Mouse (Mus musculus): Measurements from ENCODE around the gene Aaas.
A peak's percentile ranks its signal among the peaks of the same experiment; 100 is the strongest.

Aaas gene

DNA sequence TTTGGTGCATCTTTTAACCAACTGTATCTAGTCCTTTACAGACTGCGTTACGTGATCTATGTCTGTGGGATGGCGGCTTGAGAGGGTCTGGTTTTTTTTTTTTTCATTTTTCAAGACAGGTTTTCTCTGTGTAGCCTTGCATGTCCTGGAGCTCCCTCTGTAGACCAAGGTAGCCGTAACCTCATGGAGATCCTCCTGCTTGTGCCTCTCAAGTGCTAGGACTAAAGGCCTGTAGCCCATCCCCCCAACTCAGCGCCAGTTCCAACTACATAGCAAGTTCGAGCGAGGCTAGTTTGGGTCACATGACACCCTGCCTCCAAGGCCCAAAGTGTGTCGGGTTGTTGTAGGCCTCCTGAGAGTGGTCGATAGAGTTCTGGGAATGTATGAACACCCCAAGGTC, 41.9 kb downstream of the Aaas start:
- DNase-seq (ENCODE audit: low read depth, low spot score), result no peak

DNA sequence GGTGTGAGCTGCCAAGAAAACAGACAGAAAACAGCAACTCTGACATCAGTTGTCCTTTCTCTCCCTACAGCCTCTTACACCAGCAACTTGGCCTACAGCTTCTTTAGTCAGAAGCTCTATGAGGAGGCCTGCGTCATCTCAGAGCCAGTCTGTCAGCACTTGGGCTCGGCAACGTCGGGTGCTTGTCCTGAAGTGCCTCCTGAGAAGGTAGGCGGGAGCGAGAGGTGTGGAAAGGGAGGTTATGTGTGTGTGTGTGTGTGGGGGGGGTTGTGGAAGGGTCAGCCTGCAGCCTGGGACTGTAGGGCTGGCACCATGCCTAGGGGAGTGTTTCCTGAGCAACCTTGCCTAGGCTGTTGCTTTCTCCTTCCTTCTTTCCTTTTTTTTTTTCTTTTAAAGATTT, 48.0 kb downstream of the Aaas start:
- DNase-seq (ENCODE audit: low read depth, low spot score), result no peak

- DNase-seq (ENCODE audit: low read depth, low spot score), result peak; percentile 44
Measured at GRCm38 (mm10) chr15:102296368-102297006, 54.1 kb downstream of the Aaas start.

DNA sequence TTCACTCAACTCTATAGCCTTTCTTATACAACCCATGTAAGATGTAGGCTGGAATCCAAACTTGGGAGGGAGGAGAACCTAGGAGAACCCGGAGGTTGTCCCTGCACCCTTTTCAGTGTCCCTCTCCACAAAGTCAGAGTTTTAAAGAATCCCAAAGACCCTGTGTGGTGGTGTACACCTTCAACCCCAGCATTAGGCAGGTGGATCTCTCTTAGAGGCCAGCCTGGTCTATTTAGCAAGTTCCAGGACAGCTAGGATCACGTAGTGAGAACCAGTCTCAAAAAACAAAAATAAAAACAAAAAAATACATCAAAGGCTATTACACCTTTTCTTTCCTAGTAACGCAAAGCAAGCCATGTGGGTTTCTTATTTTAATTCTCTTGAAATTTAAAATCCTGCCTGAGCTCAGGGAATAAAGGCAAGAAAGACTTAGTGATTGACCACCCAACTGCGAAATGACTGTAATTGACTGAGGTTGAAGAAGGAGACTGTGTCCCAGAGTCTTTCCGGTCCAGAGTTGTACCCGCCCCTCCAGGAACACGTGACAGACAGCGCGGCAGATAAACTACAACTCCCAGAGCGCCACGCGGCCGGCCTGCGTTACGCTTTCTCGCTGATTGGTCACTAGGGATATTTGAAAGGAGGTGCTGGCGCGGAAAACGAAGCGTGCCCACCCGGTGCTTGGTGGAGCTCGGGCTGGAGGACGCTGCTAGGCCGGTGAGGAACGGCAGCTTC, 54.8 kb downstream of the Aaas start, which contains the start of gene Espl1:
TSS of gene Espl1 (plus strand) at position 634 of the 735 bp plus-strand sequence.
- DNase-seq (ENCODE audit: low read depth, low spot score), result peak; percentile 95
